Mouse (Mus musculus) bone marrow macrophage, adult 2 months (primary cell): ENCODE data around the gene Krtcap2.

Experiments used
- CTCF ChIP-seq: IDR thresholded peaks from 2 replicates; pipeline ENCODE4 v1.5.1; 2012; ENCODE audit warnings: low read depth, mild to moderate bottlenecking, low read length, moderate library complexity
- POLR2A ChIP-seq: IDR thresholded peaks from 2 replicates; pipeline ENCODE4 v1.6.1; 2012; ENCODE audit warnings: mild to moderate bottlenecking, low read depth, low read length, borderline replicate concordance

GRCm38 (mm10) chr3:89225918-89226317 lies 19.8 kb upstream of the Krtcap2 start:
- no peak for TF ChIP-seq POLR2A
- no peak for TF ChIP-seq CTCF
